Mouse (Mus musculus): Measurements from ENCODE around the gene Shank2. TPM values are rescaled to one million over a fixed set of nuclear protein-coding genes. Genes with fewer than 3 reads are reported as not detected.

Gene Shank2
- total RNA-seq, 4 experiments from 2014 or later = 0.07 to 0.13 (median 0.08) TPM

DNA sequence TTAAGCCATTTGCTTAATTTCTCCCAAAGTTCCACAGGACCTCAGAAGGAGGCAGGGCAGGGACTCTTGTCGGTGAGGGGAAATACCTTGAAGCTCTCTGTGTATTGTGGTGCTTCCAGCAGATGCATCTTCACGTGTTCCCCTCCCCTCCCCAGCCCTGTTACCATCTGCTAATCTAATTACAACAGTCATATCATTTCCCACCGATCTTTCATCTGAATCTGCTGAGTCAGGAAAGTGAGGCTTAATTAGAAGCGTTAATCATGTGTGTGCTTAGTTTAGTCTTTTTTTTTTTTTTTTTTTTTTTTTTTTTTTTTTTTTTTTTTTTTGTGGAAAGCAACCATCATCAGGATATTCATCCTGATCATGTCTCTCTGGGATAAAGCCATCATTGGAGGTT lies 256.6 kb downstream of the Shank2 start:
- no peak for DNase-seq (ENCODE audit: low spot score in 2 of 2)

- DNase-seq (ENCODE audit: low spot score in 2 of 2) = no peak
Measured at GRCm38 (mm10) chr7:144262666-144263065, 260.9 kb downstream of the Shank2 start.

- DNase-seq (ENCODE audit: low spot score in 2 of 2) = no peak
Measured at GRCm38 (mm10) chr7:144266745-144267144, 265.0 kb downstream of the Shank2 start.

DNA sequence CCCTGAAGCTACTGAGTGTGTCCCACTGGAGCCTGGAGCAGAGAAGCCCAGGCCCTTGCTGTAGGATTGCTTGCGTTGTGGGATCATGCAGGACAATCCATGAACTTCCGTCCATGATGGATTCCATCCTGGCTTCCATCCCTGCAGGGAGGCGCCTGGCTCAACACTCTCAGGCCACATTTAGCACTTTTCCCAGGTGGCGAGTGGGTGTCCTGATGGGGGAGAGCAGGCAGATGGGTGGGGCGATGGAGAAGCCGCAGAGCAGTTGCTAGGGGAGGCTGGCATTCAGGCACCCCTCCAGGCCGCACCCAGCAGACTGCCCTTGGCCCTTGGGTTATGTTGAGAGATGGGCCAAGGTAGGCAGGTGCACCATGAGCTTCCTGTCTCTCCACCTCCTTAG lies 266.6 kb downstream of the Shank2 start:
- no peak for DNase-seq (ENCODE audit: low spot score in 2 of 2)

GRCm38 (mm10) chr7:144268778-144269177 lies 267.1 kb downstream of the Shank2 start:
- no peak for DNase-seq (ENCODE audit: low spot score in 2 of 2)

- DNase-seq (ENCODE audit: low spot score in 2 of 2) = no peak
Measured at GRCm38 (mm10) chr7:144271074-144271473, 269.3 kb downstream of the Shank2 start.

DNA sequence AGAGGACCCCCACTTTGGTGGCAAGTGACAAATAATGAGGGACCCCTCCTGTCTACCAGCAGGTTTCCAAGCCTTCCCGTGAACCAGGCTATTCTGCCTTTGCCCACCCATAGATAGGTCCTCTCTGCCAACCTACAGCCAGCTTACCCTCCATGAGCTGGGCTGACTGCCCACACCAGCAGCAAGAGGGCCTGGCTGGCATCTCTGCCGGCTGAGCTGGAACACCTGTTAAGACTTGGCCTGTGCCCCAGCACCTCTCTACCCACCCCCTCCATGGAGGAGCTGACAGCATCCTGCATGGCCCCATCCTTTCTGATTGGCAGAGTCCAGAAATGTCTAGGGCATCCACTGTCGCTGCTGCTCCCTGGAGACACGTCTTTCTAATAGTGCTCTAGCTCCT lies 277.0 kb downstream of the Shank2 start:
- no peak for DNase-seq (ENCODE audit: low spot score in 2 of 2)

- peak in 1 of 2 experiments; percentile 3 for DNase-seq (ENCODE audit: low spot score in 2 of 2)
Measured at GRCm38 (mm10) chr7:144283701-144284100, 282.0 kb downstream of the Shank2 start.

DNA sequence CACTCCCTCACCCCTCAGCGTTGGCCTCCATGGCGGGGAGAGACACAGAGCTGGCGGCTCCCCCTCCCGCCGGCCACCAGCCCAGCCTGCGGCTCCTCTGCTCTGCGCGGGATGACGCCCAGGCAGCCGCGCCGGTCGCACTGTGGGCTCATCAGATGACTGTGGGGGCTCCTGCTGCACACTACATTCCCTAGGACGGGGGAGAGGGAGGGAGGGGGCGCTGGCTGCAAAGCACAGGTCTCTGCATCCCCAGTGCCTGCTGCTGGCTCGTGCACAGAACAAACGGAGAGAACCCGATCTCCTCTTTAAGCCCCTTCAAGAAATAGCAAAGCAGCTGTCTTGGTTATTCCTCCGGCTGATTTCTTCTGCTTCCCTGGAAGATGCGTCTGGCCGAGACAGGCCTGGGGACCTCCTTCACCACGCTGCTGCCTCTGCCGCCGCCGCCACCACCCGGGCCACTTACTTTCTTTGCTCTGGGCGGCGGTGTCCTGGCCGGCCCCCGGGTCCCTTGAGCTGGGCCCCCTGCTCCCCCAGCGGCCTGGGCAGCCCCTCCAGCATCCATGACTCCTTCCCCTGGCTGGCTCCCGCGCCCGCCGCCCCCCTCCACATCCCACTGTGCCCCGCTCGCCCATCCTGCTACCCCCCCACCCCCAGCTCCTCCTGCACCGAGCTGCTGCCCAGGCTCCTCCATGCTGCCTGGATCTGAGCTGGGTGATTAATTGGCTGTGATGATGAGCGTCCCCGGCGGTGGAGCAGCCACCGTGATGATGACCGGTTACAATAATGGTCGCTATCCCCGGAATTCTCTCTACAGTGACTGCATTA lies 282.7 kb downstream of the Shank2 start:
- no peak for DNase-seq (ENCODE audit: low spot score in 2 of 2)

DNA sequence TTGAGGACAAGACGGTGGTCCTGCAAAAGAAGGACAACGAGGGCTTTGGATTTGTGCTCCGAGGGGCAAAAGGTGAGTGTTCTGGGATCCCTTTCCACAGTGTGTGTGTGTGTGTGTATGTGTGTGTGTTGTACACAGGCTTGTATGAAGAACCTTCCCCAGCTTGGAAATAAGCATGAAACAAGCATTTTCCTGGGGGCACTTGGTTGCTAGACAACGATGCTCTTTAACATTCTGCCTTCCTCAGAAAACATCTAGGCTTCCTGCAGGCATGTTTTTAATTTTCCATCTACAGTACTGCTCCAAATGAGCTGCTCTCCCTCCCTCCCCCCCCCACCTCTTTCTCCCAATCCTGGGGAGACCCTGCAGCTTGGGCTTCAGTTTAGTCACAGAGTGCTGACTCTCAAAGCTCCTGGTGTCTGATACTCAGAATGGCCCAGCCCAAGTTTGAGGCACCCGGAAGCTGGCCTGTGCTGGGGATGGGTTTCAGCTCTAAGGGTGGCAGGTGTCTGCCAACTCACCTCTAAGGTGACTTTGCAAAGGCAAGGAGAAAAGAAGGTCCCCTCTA lies 283.4 kb downstream of the Shank2 start:
- no peak for DNase-seq (ENCODE audit: low spot score in 2 of 2)

GRCm38 (mm10) chr7:144285912-144286311 lies 284.2 kb downstream of the Shank2 start:
- DNase-seq (ENCODE audit: low spot score in 2 of 2) = no peak

- no peak for DNase-seq (ENCODE audit: low spot score in 2 of 2)
Measured at GRCm38 (mm10) chr7:144287991-144288390, 286.3 kb downstream of the Shank2 start.

- no peak for DNase-seq (ENCODE audit: low spot score in 2 of 2)
Measured at GRCm38 (mm10) chr7:144291478-144291877, 289.8 kb downstream of the Shank2 start.

DNA sequence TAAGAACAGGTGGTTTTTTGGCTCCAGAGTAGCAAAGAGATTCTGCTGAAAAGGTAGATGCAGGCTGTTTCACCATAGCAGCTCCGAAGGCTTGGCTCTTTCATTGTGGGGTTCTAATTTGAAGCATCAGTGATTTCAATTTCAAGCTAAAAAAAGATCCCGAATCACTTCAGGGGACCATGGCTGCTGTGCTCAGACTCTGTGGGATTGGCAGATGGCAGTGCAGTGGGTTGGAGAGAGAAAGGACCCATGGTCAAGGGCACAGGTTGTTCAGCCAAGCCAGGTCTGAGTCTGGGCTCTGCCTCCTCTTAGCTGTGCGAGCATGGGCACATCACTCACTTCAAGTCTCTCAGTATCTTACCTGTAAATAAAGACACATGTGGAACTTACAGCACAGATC lies 291.9 kb downstream of the Shank2 start:
- DNase-seq (ENCODE audit: low spot score in 2 of 2) = no peak

DNA sequence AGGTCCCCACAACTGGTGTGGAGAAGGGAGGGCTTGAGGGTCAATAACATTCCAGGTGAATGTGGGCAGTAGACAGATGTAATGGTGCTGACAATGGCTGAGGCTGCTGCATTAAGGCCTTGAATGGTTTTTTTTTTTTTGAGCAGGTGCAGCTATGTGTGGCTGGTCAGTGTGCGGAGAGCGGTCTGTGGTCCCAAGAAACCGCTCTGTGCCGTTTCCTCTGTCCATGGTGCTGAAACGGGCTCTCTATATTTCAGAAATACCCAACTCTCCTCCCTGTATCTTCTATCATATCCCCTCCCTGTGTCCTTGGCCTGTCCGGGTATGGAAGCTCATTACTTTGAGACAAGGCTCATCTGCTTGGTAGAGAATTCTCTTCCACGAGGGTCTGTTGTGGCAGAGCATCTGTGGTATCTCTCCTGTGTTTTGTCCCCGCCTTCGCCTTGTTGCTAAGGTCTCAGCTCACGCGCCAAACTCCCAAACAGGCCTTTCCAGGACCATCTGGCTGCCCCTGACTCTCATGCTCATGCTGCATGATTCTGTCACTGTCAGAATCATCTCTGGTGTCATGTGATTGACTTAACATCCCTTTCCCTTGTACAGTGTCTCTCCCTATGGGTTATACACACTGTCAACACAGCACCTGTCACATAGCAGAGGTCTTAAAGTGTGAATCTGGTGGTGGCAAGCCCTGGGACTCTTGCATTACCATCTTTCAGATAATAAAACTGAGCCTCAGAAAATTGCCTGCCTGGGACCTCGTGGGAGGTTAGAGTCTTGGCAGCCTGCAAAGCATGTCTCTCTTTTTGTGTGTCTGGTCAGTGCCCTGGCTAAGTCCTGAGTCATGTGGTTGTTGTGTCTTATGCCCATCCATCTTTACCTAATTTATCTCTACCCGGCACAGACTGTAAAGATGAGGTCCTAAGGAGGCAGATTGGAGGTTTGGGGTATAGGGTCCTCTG lies 292.8 kb downstream of the Shank2 start:
- DNase-seq (ENCODE audit: low spot score in 2 of 2) = no peak

DNA sequence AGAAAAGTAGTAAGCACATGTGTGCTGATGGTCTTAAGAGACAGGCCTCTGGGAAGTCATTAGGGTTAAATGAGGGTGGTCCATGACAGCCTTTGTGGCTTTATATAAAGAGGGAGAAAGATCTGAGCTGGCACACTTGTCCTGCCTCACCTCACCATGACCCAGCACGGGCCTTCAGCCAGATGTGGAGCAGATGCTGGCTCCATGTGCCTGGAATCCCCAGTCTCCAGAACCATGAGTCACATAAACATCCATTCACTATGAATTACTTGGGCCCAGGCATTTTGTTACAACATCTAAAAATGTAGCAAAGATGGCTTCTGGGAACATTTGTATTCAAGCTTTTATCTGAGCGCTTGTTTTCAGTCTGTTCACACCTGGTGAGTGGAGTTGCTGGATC lies 297.6 kb downstream of the Shank2 start:
- DNase-seq (ENCODE audit: low spot score in 2 of 2) = no peak

DNA sequence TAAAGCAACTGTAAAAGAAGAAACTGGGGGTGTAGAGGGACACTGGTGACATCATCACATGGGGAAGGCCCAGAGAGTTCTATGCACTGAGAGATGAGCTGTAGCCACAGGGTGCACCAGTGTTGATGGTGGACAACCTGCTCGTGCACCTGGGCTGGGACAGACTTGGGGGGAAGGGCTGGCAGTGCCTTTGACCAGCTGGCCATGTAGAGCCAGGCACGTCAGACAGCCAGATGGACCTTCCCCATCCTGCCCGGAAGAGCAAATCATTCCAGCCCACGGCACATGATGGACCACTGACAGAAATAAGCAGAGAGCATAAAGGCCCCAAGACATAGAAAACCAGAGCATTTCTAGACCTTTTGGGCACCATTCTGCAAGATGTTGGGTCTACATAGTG lies 299.9 kb downstream of the Shank2 start:
- no peak for DNase-seq (ENCODE audit: low spot score in 2 of 2)

GRCm38 (mm10) chr7:144302498-144302897 lies 300.8 kb downstream of the Shank2 start:
- no peak for DNase-seq (ENCODE audit: low spot score in 2 of 2)

GRCm38 (mm10) chr7:144307853-144308409 lies 306.2 kb downstream of the Shank2 start:
- no peak for DNase-seq (ENCODE audit: low spot score in 2 of 2)

DNA sequence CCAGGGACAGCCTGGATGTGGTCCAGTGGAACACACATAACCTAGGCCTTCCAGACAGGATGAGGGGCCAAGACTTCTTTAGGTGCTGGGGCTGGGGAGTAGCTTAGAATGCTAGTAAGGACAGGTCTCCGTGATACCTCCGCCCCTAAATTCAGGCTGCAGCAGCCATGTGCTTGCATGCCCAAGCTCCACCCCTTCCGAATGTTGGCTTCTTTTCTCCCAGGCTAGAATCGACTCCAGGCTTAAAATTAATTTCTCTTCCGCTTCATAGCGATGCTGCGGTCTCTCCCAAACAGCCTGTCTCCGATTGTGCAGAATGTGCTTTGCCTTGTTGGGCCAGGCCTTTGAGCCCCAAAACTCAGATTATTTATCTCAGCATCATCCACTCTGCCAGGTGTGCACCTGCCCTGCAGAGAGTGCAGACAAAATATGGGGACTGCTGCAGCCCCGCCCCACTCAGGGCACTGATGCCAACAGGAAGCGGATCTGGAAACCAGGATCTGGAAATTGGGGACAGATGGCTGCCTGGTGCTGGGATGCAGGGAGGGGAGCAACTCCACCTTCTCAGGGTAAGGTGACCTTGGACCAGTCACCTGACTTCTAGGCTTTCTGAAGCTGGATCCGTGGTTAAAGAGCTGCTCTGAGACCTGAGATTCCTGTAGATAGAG lies 312.8 kb downstream of the Shank2 start:
- no peak for DNase-seq (ENCODE audit: low spot score in 2 of 2)

DNA sequence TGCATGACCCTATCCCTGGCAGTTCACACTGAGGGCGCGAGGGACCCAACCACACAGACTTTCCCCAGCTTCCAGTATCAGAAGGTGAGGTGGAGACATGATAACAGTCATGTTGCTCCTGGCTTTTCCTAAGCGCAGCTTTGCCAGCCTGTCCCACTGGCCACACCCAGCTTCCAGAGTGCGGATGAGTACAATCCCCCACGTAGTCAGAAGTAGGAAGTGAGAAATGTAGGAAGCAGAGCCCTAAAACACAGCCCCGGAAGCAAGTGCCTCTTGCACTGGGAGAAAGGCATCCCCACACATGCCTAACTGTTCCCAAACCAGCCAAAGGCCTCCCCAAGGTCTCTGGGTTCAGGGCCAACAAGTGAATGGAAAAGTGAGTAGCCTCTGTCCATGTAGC lies 314.5 kb downstream of the Shank2 start:
- no peak for DNase-seq (ENCODE audit: low spot score in 2 of 2)
